Comparison of ENCODE assay signal across 8 mouse cellular contexts in the genomic region with DNA sequence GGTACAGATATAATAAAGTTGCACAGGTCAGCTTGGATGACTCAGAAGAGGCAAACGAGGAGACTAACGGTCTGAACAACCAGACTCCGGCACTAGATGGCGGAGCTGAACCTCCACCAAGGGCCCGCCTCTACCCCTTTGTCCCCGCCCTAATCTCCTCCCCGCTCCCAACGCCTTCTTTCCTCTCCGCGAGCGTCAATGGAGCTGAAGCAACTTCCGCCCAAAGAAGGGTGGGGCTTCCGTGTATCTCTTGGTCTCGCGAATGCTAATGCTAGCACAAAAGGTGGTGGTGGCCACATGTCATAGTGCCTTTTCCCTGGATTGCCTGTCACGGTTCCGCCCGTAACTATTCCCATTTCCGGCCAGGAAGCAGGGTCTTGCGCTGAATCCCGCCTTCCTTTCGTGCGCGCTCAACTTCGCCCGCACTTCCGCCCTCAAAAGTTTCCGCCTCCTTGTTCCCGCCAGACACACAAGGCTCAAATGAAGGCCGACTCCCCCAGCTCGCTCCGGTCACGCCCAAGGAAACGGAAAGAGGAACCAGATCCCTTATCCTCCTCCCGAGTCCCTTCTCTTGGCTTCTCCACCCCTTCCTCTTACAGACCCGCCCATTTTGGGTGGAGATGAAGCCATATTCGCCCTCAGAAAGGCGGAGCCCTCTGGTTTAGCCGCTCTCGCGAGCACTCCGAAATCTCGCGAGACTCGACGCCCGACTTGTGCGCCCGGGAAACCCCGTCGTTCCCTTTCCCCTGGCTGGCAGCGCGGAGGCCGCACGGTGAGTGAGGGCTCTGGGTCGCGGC. TPM values are rescaled to one million over a fixed set of nuclear protein-coding genes. Genes with fewer than 3 reads are reported as not detected.
A peak's percentile ranks its signal among the peaks of the same experiment; 100 is the strongest.
DNase-seq lines count a peak whose midpoint lies in the region; ATAC-seq lines count a peak whose summit lies in the region.

A gene (plus strand): TSS at position 476 of the 797 bp plus-strand sequence.

- H3K9ac ChIP-seq in lung, embryonic 16.5 days (ENCODE audit: low read length), result peak within 1 kb of the TSS; percentile 97

- H3K36me3 ChIP-seq in lung, embryonic 16.5 days (ENCODE audit: control insufficient read depth, insufficient read depth, low read length), result peaks cover 24% of the 10 kb centered on the region

- H3K27me3 ChIP-seq in lung, embryonic 16.5 days (ENCODE audit: control insufficient read depth, insufficient read depth, low read depth, low read length), result no peaks in the 10 kb centered on the region

- ATAC-seq in hematopoietic stem cell, adult 5-6 weeks (replicated peaks in 1 of 2; ENCODE audit: insufficient read depth in 1 of 2, low FRiP score in 2 of 2, low TSS enrichment in 1 of 2, low read depth in 1 of 2, poor library complexity in 2 of 2, severe bottlenecking in 2 of 2), result peak; percentile 91 to 94
- peak; percentile 96 for ATAC-seq in lung, embryonic 16.5 days (ENCODE audit: low read depth)

- peak within 1 kb of the TSS; percentile 85 for H3K4me2 ChIP-seq in lung, embryonic 16.5 days (ENCODE audit: low read depth, low read length)

- H3K4me1 ChIP-seq in lung, embryonic 16.5 days (replicated peaks; ENCODE audit: control insufficient read depth, insufficient read depth, low read length), result peaks cover 28% of the 10 kb centered on the region

- DNase-seq in MEL-GATA-1-ER (ENCODE audit: extremely low read depth, low read depth), result peak; percentile 99
- DNase-seq in cerebellum, adult 8-10 months, result peak; percentile 98
- DNase-seq in forelimb bud, embryonic 11.5 days (ENCODE audit: low read depth, low spot score), result peak; percentile 100
- DNase-seq in layer of hippocampus, adult 9-10 months (ENCODE audit: low spot score), result peak; percentile 95
- DNase-seq in ovary, postnatal 10 days (ENCODE audit: low spot score), result peak; percentile 94
- DNase-seq in thymus, postnatal 10 days (ENCODE audit: low spot score in 2 of 2), result peak; percentile 96

- under 1% methylated on average over 57 of the region's 57 CpGs for WGBS in lung, embryonic 16.5 days

- peak within 1 kb of the TSS; percentile 74 for H3K4me3 ChIP-seq in lung, embryonic 16.5 days (ENCODE audit: low read length)

- no peaks in the 10 kb centered on the region for H3K9me3 ChIP-seq in lung, embryonic 16.5 days (ENCODE audit: control insufficient read depth, low read length)

- peak within 1 kb of the TSS; percentile 91 for H3K27ac ChIP-seq in lung, embryonic 16.5 days (ENCODE audit: low read length)

RNA-seq across cellular contexts. Expression of the gene that starts here (rescaled TPM):
- total RNA-seq in hematopoietic stem cell, adult 5-6 weeks (2017), result 672 and 1,863 TPM in 2 replicates
- polyA plus RNA-seq in lung, embryonic 16.5 days (2015; fragmentation: Nextera tagmentation; extraction: Ambion mirVana), result 2,580 and 2,777 TPM in 2 replicates

Comparison
In these comparisons a context has a peak if more than half of its experiments do, and no peak if none do; other contexts are left out.
1. Peak in every context shown above with its lines: DNase-seq, ATAC-seq, H3K4me3 ChIP-seq and H3K27ac ChIP-seq.